In genomic region chr2:180279321-180279720, GRCm38 (mm10) we compare ENCODE assay signal across 32 mouse cellular contexts. TPM values are rescaled to one million over a fixed set of nuclear protein-coding genes. Genes with fewer than 3 reads are reported as not detected.
A peak's percentile ranks its signal among the peaks of the same experiment; 100 is the strongest.
DNase-seq lines count a peak whose midpoint lies in the region; ATAC-seq and TF ChIP-seq lines count a peak whose summit lies in the region.
"Had no signal": no experiment of that assay in that cellular context is flagged by ENCODE, and none has a peak within 500 bp of the region (broad histone marks: within the 10 kb centered on the region; RNA-seq: fewer than 3 reads in every experiment).

No protein-coding gene starts in this region.

- H3K4me3 ChIP-seq in heart, embryonic 10.5 days = no peak overlapping the region
- H3K4me3 ChIP-seq in limb, embryonic 14.5 days (replicated peaks; ENCODE audit: low read length) = no peak overlapping the region
- H3K4me3 ChIP-seq in limb, embryonic 10.5 days = no peak overlapping the region
- H3K4me3 ChIP-seq in stomach, postnatal 0 days (ENCODE audit: low read depth, low read length) = no peak overlapping the region
- H3K4me3 ChIP-seq: embryonic facial prominence, embryonic 12.5 days; embryonic facial prominence, embryonic 15.5 days; forebrain, embryonic 13.5 days; heart, embryonic 12.5 days; heart, embryonic 15.5 days; hindbrain, embryonic 12.5 days; hindbrain, embryonic 15.5 days had no signal

- 0 out of 2 replicates have a peak overlapping the region, but pooled peaks have one; percentile 38 for H3K27ac ChIP-seq in heart, embryonic 10.5 days
- H3K27ac ChIP-seq in limb, embryonic 14.5 days (replicated peaks; ENCODE audit: low read depth, low read length) = no peak overlapping the region
- H3K27ac ChIP-seq in limb, embryonic 10.5 days = no peak overlapping the region; the same call in 1 of the 2 replicates
- 0 out of 2 replicates have a peak overlapping the region, but pooled peaks have one; percentile 13 for H3K27ac ChIP-seq in stomach, postnatal 0 days (replicated peaks)
- H3K27ac ChIP-seq: embryonic facial prominence, embryonic 12.5 days; embryonic facial prominence, embryonic 15.5 days; forebrain, embryonic 13.5 days; heart, embryonic 15.5 days; hindbrain, embryonic 12.5 days; hindbrain, embryonic 15.5 days had no signal

- TF ChIP-seq EP300 in stomach, postnatal 0 days (optimal IDR thresholded peaks at IDR 0.05) = no peak

- H3K9me3 ChIP-seq in heart, embryonic 10.5 days = no peaks in the 10 kb centered on the region
- no peaks in the 10 kb centered on the region for H3K9me3 ChIP-seq in limb, embryonic 14.5 days (ENCODE audit: control insufficient read depth, low read length)
- H3K9me3 ChIP-seq in limb, embryonic 10.5 days (replicated peaks) = no peaks in the 10 kb centered on the region
- no peaks in the 10 kb centered on the region for H3K9me3 ChIP-seq in stomach, postnatal 0 days (ENCODE audit: control insufficient read depth, low read length)
- H3K9me3 ChIP-seq: embryonic facial prominence, embryonic 12.5 days; embryonic facial prominence, embryonic 15.5 days; forebrain, embryonic 13.5 days; heart, embryonic 12.5 days; heart, embryonic 15.5 days; hindbrain, embryonic 12.5 days; hindbrain, embryonic 15.5 days had no signal

- no peak overlapping the region for H3K4me2 ChIP-seq in limb, embryonic 14.5 days (replicated peaks; ENCODE audit: low read depth, low read length, severe bottlenecking)
- no peak overlapping the region for H3K4me2 ChIP-seq in stomach, postnatal 0 days (replicated peaks; ENCODE audit: low read depth)
- H3K4me2 ChIP-seq: embryonic facial prominence, embryonic 12.5 days; embryonic facial prominence, embryonic 15.5 days; forebrain, embryonic 13.5 days; heart, embryonic 12.5 days; heart, embryonic 15.5 days; hindbrain, embryonic 12.5 days; hindbrain, embryonic 15.5 days had no signal

- peaks cover 17% of the 10 kb centered on the region for H3K27me3 ChIP-seq in heart, embryonic 10.5 days (ENCODE audit: insufficient read depth, poor library complexity, severe bottlenecking)
- no peaks in the 10 kb centered on the region for H3K27me3 ChIP-seq in limb, embryonic 14.5 days (ENCODE audit: control insufficient read depth, insufficient read depth, low read length)
- peaks cover 7% of the 10 kb centered on the region for H3K27me3 ChIP-seq in limb, embryonic 10.5 days (ENCODE audit: low read depth, poor library complexity, severe bottlenecking)
- no peaks in the 10 kb centered on the region for H3K27me3 ChIP-seq in stomach, postnatal 0 days (ENCODE audit: control insufficient read depth, insufficient read depth, low read length)
- H3K27me3 ChIP-seq: heart, embryonic 12.5 days; heart, embryonic 15.5 days had no signal

- DNase-seq in heart, embryonic 10.5 days (ENCODE audit: low spot score) = no peak
- DNase-seq in heart, postnatal 25 days (ENCODE audit: low spot score) = no peak
- no peak for DNase-seq in limb, embryonic 14.5 days (ENCODE audit: low spot score)
- no peak for DNase-seq in limb, embryonic 10.5 days (ENCODE audit: low spot score)
- DNase-seq in stomach, postnatal 0 days (ENCODE audit: low spot score) = no peak
- DNase-seq in layer of hippocampus, adult 9-10 months (ENCODE audit: low spot score) = no peak
- DNase-seq: adrenal gland, adult 2 months; adrenal gland, postnatal 14 days; cerebellum, adult 11 months; cerebellum, adult 2 months; cerebellum, adult 9-11 months; cerebellum, postnatal 25 days; gastrocnemius, postnatal 10 days; gastrocnemius, postnatal 36 days; heart, postnatal 14 days had no signal

- no peak for TF ChIP-seq POLR2A in limb, embryonic 14.5 days (IDR thresholded peaks at IDR 0.05; ENCODE audit: borderline replicate concordance, extremely low read depth, insufficient read depth, insufficient read length)

- no peak for ATAC-seq in limb, embryonic 14.5 days (ENCODE audit: low FRiP score, low read depth)
- no peak for ATAC-seq in stomach, postnatal 0 days (ENCODE audit: low FRiP score, low TSS enrichment)
- ATAC-seq: CD4-positive, CD25-positive, alpha-beta regulatory T cell, adult 4 months; forebrain, embryonic 13.5 days; forebrain, embryonic 16.5 days had no signal

- H3K4me1 ChIP-seq in heart, embryonic 10.5 days = peaks cover 46% of the 10 kb centered on the region
- H3K4me1 ChIP-seq in limb, embryonic 14.5 days (ENCODE audit: control insufficient read depth, insufficient read depth, low read length) = no peaks in the 10 kb centered on the region
- peaks cover 21% of the 10 kb centered on the region for H3K4me1 ChIP-seq in limb, embryonic 10.5 days
- H3K4me1 ChIP-seq in stomach, postnatal 0 days (replicated peaks; ENCODE audit: control insufficient read depth, insufficient read depth) = no peaks in the 10 kb centered on the region
- H3K4me1 ChIP-seq: embryonic facial prominence, embryonic 12.5 days; hindbrain, embryonic 12.5 days had no signal

- intact Hi-C loops in heart, postnatal 25 days (cut with DNase I) = loop anchor here (5.0 to 10.0 kb wide), 2 partner anchors 153 to 305 kb away; partner anchors contain the start of genes Mrgbp and Ogfr

- no peak for TF ChIP-seq CTCF in stomach, postnatal 0 days (IDR thresholded peaks at IDR 0.05; ENCODE audit: low read depth)

- H3K9ac ChIP-seq in limb, embryonic 14.5 days (ENCODE audit: low read depth, low read length, severe bottlenecking) = 0 out of 2 replicates have a peak overlapping the region, but pooled peaks have one; percentile 1
- H3K9ac ChIP-seq in stomach, postnatal 0 days (ENCODE audit: low read length) = no peak overlapping the region
- H3K9ac ChIP-seq: embryonic facial prominence, embryonic 12.5 days; embryonic facial prominence, embryonic 15.5 days; forebrain, embryonic 13.5 days; heart, embryonic 12.5 days; heart, embryonic 15.5 days; hindbrain, embryonic 12.5 days; hindbrain, embryonic 15.5 days had no signal

- H3K36me3 ChIP-seq in heart, embryonic 10.5 days = no peaks in the 10 kb centered on the region
- no peaks in the 10 kb centered on the region for H3K36me3 ChIP-seq in limb, embryonic 14.5 days (ENCODE audit: control insufficient read depth, insufficient read depth, low read length)
- no peaks in the 10 kb centered on the region for H3K36me3 ChIP-seq in limb, embryonic 10.5 days
- no peaks in the 10 kb centered on the region for H3K36me3 ChIP-seq in stomach, postnatal 0 days (ENCODE audit: control insufficient read depth, insufficient read depth, low read length)
- H3K36me3 ChIP-seq: embryonic facial prominence, embryonic 12.5 days; embryonic facial prominence, embryonic 15.5 days; heart, embryonic 12.5 days; heart, embryonic 15.5 days; hindbrain, embryonic 12.5 days; hindbrain, embryonic 15.5 days had no signal

- WGBS in heart, embryonic 10.5 days = 81% methylated on average over 8 of the region's 8 CpGs
- 76% methylated on average over 8 of the region's 8 CpGs for WGBS in limb, embryonic 14.5 days
- 90% methylated on average over 8 of the region's 8 CpGs for WGBS in limb, embryonic 10.5 days
- 82% methylated on average over 8 of the region's 8 CpGs for WGBS in stomach, postnatal 0 days

RNA-seq across cellular contexts. Expression of gene Cables2, which starts 6.0 kb away (rescaled TPM):
- 12.4 and 13.1 TPM in 2 replicates for polyA plus RNA-seq in heart, embryonic 10.5 days (2016; fragmentation: Nextera tagmentation; extraction: Ambion mirVana)
- 10 to 100 TPM; 13.0 to 13.8 TPM for total RNA-seq in heart, postnatal 25 days (2021)
- 37.7 and 45.8 TPM in 2 replicates for polyA plus RNA-seq in limb, embryonic 14.5 days (2012; rRNA removed)
- 22.5 and 23.4 TPM in 2 replicates for polyA plus RNA-seq in limb, embryonic 14.5 days (2014; fragmentation: Nextera tagmentation; extraction: Ambion mirVana)
- polyA plus RNA-seq in limb, embryonic 10.5 days (2016; fragmentation: Nextera tagmentation; extraction: Ambion mirVana) = 14.6 and 16.4 TPM in 2 replicates
- 7.5 and 8.5 TPM in 2 replicates for polyA plus RNA-seq in stomach, postnatal 0 days (2015; fragmentation: Nextera tagmentation; extraction: Ambion mirVana)

RNA-seq across cellular contexts. Expression of gene Rbbp8nl, which starts 10.4 kb away (rescaled TPM):
- polyA plus RNA-seq in heart, embryonic 10.5 days (2016; fragmentation: Nextera tagmentation; extraction: Ambion mirVana) = 0.16 and 0.68 TPM in 2 replicates
- not detected for total RNA-seq in heart, postnatal 25 days (2021)
- 2.0 and 2.3 TPM in 2 replicates for polyA plus RNA-seq in limb, embryonic 14.5 days (2012; rRNA removed)
- polyA plus RNA-seq in limb, embryonic 14.5 days (2014; fragmentation: Nextera tagmentation; extraction: Ambion mirVana) = 1.0 and 1.3 TPM in 2 replicates
- 0.50 and 0.78 TPM in 2 replicates for polyA plus RNA-seq in limb, embryonic 10.5 days (2016; fragmentation: Nextera tagmentation; extraction: Ambion mirVana)
- polyA plus RNA-seq in stomach, postnatal 0 days (2015; fragmentation: Nextera tagmentation; extraction: Ambion mirVana) = 1.2 and 1.8 TPM in 2 replicates
- total RNA-seq: adrenal gland, adult 2 months; adrenal gland, postnatal 14 days; adrenal gland, postnatal 4 days; common myeloid progenitor, adult 5-6 weeks; gastrocnemius, adult 18-20 months; gastrocnemius, postnatal 10 days; gastrocnemius, postnatal 36 days; granulocyte monocyte progenitor cell, adult 5-6 weeks; heart, adult 8-10 months; heart, postnatal 14 days; hematopoietic stem cell, adult 5-6 weeks; MEL had no signal
- polyA plus RNA-seq: adrenal gland, adult 2 months; C2C12; CD4-positive, CD25-positive, alpha-beta regulatory T cell, adult 4 months; cerebellum, adult 2 months; forebrain, embryonic 13.5 days; forebrain, embryonic 16.5 days; heart, embryonic 12.5 days; hindbrain, embryonic 15.5 days had no signal

RNA-seq across cellular contexts. Expression of gene Rps21, which starts 22.1 kb away (rescaled TPM):
- 332 and 360 TPM in 2 replicates for polyA plus RNA-seq in heart, embryonic 10.5 days (2016; fragmentation: Nextera tagmentation; extraction: Ambion mirVana)
- total RNA-seq in heart, postnatal 25 days (2021) = 100 to 1,000 TPM; 471 to 515 TPM
- polyA plus RNA-seq in limb, embryonic 14.5 days (2012; rRNA removed) = 3,975 and 4,219 TPM in 2 replicates
- polyA plus RNA-seq in limb, embryonic 14.5 days (2014; fragmentation: Nextera tagmentation; extraction: Ambion mirVana) = 716 and 729 TPM in 2 replicates
- polyA plus RNA-seq in limb, embryonic 10.5 days (2016; fragmentation: Nextera tagmentation; extraction: Ambion mirVana) = 530 and 637 TPM in 2 replicates
- polyA plus RNA-seq in stomach, postnatal 0 days (2015; fragmentation: Nextera tagmentation; extraction: Ambion mirVana) = 604 and 680 TPM in 2 replicates

RNA-seq across cellular contexts. Expression of gene Lama5, which starts 53.7 kb away (rescaled TPM):
- 23.6 and 30.8 TPM in 2 replicates for polyA plus RNA-seq in heart, embryonic 10.5 days (2016; fragmentation: Nextera tagmentation; extraction: Ambion mirVana)
- total RNA-seq in heart, postnatal 25 days (2021) = 10 to 100 TPM; 50.3 to 58.2 TPM
- polyA plus RNA-seq in limb, embryonic 14.5 days (2012; rRNA removed) = 47.3 and 56.7 TPM in 2 replicates
- 30.4 and 31.2 TPM in 2 replicates for polyA plus RNA-seq in limb, embryonic 14.5 days (2014; fragmentation: Nextera tagmentation; extraction: Ambion mirVana)
- polyA plus RNA-seq in limb, embryonic 10.5 days (2016; fragmentation: Nextera tagmentation; extraction: Ambion mirVana) = 18.1 and 18.2 TPM in 2 replicates
- 29.7 and 34.9 TPM in 2 replicates for polyA plus RNA-seq in stomach, postnatal 0 days (2015; fragmentation: Nextera tagmentation; extraction: Ambion mirVana)

RNA-seq across cellular contexts. Expression of gene Gata5, which starts 55.2 kb away (rescaled TPM):
- polyA plus RNA-seq in heart, embryonic 10.5 days (2016; fragmentation: Nextera tagmentation; extraction: Ambion mirVana) = 34.7 and 41.3 TPM in 2 replicates
- total RNA-seq in heart, postnatal 25 days (2021) = 1 to 10 TPM in 1 of 2 experiments, under 1 TPM in 1; 0.98 to 1.1 TPM
- polyA plus RNA-seq in limb, embryonic 14.5 days (2012; rRNA removed) = 0.01 and 0.05 TPM in 2 replicates
- 0.06 TPM in 1 of 2 replicates, not detected in the other for polyA plus RNA-seq in limb, embryonic 14.5 days (2014; fragmentation: Nextera tagmentation; extraction: Ambion mirVana)
- 0.83 and 2.8 TPM in 2 replicates for polyA plus RNA-seq in limb, embryonic 10.5 days (2016; fragmentation: Nextera tagmentation; extraction: Ambion mirVana)
- 5.9 and 6.6 TPM in 2 replicates for polyA plus RNA-seq in stomach, postnatal 0 days (2015; fragmentation: Nextera tagmentation; extraction: Ambion mirVana)
- total RNA-seq: common myeloid progenitor, adult 5-6 weeks; gastrocnemius, adult 18-20 months; gastrocnemius, postnatal 10 days; gastrocnemius, postnatal 36 days; granulocyte monocyte progenitor cell, adult 5-6 weeks; hematopoietic stem cell, adult 5-6 weeks; MEL had no signal
- polyA plus RNA-seq: C2C12; CD4-positive, CD25-positive, alpha-beta regulatory T cell, adult 4 months; cerebellum, adult 2 months; embryonic facial prominence, embryonic 15.5 days; forebrain, embryonic 13.5 days; forebrain, embryonic 16.5 days; hindbrain, embryonic 15.5 days had no signal

Comparison
In these comparisons a context has a peak if more than half of its experiments do, and no peak if none do; other contexts are left out.
1. H3K27ac ChIP-seq: peak in heart, embryonic 10.5 days (single experiment) and stomach, postnatal 0 days (single experiment); none in limb, embryonic 14.5 days (single experiment) and limb, embryonic 10.5 days (single experiment).